Mouse (Mus musculus) kidney, adult 8-10 months (tissue): ENCODE measurements around the gene Amz1.

Experiments used
- DNase-seq, 2 experiments: peaks; one replicate each; pipeline ENCODE4 v3.0.0; 2022

Amz1 gene

GRCm38 (mm10) chr5:140767704-140768141, 43.8 kb downstream of the Amz1 start:
- peak; percentile 84 to 85 for DNase-seq

DNA sequence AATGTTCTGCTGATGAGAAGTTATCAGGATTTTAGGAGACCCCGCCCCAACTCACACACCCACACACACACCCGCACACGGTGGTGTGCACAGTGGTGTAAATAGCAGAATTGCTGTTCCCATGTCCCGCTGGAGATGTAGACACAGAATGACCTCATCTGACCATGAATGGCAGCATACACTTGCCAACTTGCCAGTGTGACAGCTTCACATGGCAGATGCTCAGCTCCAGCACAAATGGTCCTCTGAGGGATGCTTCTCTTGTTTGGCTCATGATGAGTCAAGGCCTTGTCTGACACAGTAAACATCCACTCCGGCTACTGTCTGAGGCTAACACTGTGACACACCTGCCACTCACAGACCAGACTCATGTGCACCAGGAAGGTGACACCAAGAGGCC, 44.4 kb downstream of the Amz1 start:
- no peak for DNase-seq

GRCm38 (mm10) chr5:140771612-140772011, 47.7 kb downstream of the Amz1 start:
- no peak for DNase-seq

DNA sequence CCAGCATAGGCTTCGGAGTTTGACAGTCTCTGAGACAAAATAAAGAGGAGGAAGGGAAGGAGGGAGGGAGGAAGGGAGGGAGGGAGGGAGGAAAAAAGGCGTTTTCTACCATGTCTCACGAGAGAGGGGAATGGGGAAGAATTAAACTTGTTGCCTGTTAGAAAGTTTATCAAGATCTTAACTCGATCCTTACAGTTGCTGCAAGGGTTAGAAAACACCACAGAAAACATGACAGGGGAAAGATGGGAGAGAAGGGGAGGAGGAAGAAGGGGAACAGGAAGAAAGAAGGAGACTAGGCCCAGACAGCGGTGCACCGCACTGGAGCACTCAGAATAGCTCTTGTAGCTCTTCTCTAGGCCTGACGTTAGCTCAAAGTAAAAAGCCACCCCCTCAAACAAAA, 48.2 kb downstream of the Amz1 start:
- DNase-seq = no peak

DNA sequence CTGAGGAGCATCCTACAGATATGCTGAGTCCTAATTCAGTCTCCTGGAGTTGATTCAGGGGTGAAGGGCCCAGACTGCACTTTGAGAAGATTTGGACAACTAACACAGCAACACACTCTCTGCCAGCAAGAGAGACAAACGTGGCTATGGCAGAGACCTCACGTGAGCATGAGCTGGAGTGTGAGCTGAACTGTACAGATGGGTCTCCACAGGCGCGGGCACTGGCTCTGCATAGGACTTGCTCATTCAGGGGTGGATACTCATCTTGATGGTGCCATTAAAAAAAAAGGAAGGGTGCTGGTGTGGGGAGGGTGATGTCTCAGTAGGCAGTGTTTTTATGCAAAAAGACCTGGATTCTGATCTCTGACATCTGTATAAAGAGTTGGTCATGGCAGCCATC, 51.2 kb downstream of the Amz1 start:
- no peak for DNase-seq

GRCm38 (mm10) chr5:140776968-140777367, 53.0 kb downstream of the Amz1 start:
- DNase-seq = no peak

- DNase-seq = no peak
Measured at GRCm38 (mm10) chr5:140781122-140781521, 57.2 kb downstream of the Amz1 start.

- peak in 1 of 2 experiments; percentile 47 for DNase-seq
Measured at GRCm38 (mm10) chr5:140781886-140782572, 58.1 kb downstream of the Amz1 start.

GRCm38 (mm10) chr5:140783577-140783976, 59.6 kb downstream of the Amz1 start:
- DNase-seq = no peak

GRCm38 (mm10) chr5:140784288-140784687, 60.4 kb downstream of the Amz1 start:
- no peak for DNase-seq

- no peak for DNase-seq
Measured at GRCm38 (mm10) chr5:140785240-140785872, 61.4 kb downstream of the Amz1 start.

GRCm38 (mm10) chr5:140789561-140789960, 65.6 kb downstream of the Amz1 start:
- DNase-seq = no peak

DNA sequence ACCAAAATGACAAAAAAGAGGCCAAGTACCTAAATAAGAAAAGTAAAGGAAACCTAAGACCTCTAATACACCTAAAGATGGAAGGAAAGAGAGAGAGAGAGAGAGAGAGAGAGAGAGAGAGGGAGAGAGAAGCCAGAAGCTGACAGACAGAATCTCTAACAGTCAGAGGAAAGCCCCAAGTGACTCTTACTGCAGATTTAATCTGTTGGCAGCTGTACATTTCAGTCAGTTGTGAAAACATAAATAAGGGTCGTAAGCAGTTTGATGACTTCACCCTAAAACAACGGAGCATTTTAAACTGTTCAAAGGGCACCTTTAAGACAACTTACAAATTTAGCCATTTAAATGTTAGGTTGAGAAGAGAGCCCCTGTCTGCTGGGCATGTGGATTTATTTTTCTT, 66.5 kb downstream of the Amz1 start:
- no peak for DNase-seq

DNA sequence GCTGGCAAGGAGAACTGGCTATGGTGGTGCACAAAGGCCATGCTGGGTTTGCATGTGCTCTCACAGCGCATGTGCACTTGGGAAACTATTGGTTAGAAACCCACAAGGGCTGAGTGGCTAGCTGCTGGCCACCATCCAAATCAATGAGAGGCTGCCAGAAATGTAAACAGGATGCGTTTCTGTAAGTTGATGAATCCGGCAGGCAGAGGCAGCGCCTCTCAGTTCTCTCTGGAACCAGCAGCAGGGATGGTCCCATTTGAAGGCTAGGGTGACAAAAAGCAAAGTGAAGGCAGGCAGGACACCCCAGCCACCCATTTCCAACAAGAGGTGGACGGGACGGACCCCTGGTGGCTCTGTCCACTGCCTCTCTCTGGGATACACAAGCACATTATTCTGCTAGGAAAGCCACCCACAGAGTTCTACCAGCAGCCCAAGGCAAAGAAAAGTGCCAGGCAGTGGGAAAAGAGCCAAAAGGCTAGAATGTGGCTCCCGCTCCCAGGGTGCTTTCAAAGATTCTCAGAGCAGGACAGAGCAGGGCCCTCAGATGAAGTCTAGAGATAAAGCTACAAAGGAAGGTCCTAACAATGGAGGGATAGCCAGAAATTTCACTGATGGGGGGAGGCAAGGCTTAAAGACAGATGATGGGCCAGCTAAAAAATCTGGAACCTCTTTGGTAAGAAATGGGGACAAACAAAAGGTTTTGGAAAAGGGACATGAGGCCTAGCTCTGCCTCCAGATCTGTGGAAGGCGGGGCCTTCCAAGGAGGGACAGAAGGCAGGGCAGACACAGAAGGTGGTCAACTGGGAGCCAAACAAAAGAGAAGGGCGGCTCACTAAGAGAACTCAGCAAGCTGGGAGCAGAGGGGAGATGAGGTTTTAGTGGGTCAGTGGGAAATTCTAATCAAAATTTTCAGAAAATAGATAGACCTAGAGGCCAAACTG, 67.3 kb downstream of the Amz1 start:
- peak; percentile 46 to 52 for DNase-seq

DNA sequence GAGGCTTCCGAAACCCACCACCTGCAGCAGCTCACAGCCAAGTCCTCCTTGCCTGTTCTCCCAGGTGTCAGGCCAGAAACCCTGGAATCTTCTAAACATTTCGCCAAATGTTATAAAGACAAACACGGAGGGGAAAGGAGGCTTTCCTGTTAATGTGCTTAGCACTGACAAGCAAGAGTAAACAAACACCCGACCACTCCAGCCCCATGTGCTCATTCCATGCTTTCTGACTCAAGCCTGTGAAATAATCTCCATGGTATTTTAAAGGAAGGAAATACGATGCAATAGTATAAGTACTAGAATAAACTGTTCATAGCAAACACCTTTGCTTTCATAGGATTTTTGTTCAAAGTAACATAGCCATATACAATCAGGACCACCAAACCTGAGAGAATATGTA, 68.3 kb downstream of the Amz1 start:
- no peak for DNase-seq

DNA sequence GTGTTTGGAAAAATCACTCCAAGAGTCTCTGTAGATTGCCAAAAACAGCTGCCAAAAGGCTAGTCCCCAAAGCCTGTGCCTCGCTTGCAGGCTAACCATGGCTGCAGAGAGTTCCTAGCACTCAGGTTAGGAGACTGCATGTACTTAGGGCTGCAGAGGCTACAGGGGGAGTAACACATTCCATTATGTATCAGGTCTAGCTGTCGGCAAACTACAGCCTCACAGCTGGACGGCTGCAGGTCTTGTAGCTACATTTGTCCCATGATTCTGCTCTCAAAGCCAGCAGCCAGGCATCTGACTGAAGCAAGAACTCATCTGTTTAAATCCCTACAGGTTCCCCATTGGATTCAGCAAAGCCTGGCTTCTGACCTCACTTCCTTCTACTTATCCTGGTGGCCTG, 70.8 kb downstream of the Amz1 start:
- DNase-seq = no peak

GRCm38 (mm10) chr5:140795176-140795575, 71.2 kb downstream of the Amz1 start:
- DNase-seq = no peak

- DNase-seq = no peak
Measured at GRCm38 (mm10) chr5:140796051-140796450, 72.1 kb downstream of the Amz1 start.

GRCm38 (mm10) chr5:140798158-140798557, 74.2 kb downstream of the Amz1 start:
- peak in 1 of 2 experiments; percentile 41 for DNase-seq

GRCm38 (mm10) chr5:140798775-140799174, 74.8 kb downstream of the Amz1 start:
- DNase-seq = no peak

DNA sequence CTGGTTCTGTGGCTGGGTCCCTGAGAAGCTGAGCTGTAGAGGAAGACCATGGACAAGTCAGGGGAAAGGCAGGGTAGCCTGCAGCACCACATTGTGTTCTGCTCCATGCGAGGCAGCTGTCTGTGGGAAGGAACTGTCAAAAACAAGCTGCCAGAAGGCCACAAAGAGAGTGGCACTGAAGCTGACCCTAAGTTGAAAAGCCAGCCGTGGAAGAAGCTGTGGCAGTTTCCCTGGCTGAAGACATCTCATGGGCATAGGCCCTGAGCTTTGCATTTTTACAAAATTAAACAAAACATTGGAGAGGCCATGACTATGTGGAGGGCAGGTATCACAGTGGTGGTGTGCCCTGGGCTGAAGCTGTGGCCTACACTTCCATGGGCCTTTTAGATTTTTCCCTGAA, 75.3 kb downstream of the Amz1 start:
- DNase-seq = no peak

DNA sequence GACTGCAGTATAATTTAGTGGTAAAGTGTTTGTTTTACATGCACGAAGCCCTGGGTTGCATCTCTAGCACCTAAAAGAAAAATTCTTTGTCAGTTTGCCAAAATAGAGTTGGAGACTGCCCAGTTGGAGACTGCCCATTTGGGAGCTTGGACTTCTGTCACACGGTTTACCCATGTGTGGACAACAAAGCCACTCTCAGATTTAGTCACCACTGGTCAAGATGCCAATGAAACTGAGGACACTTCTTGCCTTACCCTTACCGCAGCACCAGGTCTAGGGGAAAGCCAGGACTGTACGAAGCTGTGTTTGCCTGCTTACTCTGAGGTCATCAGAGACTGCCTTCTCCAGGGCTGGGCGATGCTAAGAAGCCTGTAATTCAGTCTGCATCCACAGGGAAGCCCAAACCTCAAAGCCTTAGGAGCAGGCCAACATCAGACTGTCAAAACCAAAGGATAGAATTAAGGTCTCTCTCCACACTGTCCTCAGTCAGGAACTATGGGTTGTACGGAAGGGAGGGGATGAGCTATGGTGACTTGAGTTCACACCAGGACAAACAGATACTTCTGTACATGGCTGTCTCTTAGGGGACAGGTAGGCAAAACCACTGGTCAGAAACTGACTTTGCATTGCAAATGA, 76.5 kb downstream of the Amz1 start:
- no peak for DNase-seq

GRCm38 (mm10) chr5:140801782-140802181, 77.9 kb downstream of the Amz1 start:
- DNase-seq = no peak
